Mouse (Mus musculus) adrenal gland, postnatal 10 days (tissue): ENCODE measurements around the gene Pop5. TPM values are rescaled to one million over a fixed set of nuclear protein-coding genes. Genes with fewer than 3 reads are reported as not detected.

ENCODE experiments used
- DNase-seq: peaks from one replicate; pipeline ENCODE4 v3.0.0; 2021; ENCODE audit warnings: mixed read lengths
- long read RNA-seq, 2 experiments: library from polyadenylated mRNA; stranded (forward); transcript quantifications; one replicate each; pipeline ENCODE4 v2.0.0; 2021
- total RNA-seq, 2 experiments: library from RNA; stranded (reverse); gene quantifications; 2 replicates each; pipeline ENCODE4 v1.2.3; 2021

The Pop5 gene
- 10 to 100 TPM; 86.6 to 97.6 TPM for total RNA-seq
- long read RNA-seq, experiment 1, partial matches to known transcripts = 91 of 97 reads
- long read RNA-seq, experiment 1, other reads (novel, unspliced or antisense) = 3 of 97 reads
- long read RNA-seq, experiment 2, partial matches to known transcripts = 60 of 63 reads
- long read RNA-seq, experiment 2, other reads (novel, unspliced or antisense) = 3 of 63 reads

- peak; percentile 95 for DNase-seq
Observed at GRCm38 (mm10) chr5:115235786-115236263, at the start of gene Pop5. TSS of gene Pop5 (plus strand) at chr5:115235836.

GRCm38 (mm10) chr5:115186371-115187073 lies 49.1 kb upstream of the Pop5 start:
- DNase-seq = no peak

- DNase-seq = peak; percentile 97
Observed at GRCm38 (mm10) chr5:115187188-115188131, 48.2 kb upstream of the Pop5 start.

- peak; percentile 56 for DNase-seq
Observed at GRCm38 (mm10) chr5:115188824-115189223, 46.8 kb upstream of the Pop5 start.

- DNase-seq = no peak
Observed at GRCm38 (mm10) chr5:115190081-115190480, 45.6 kb upstream of the Pop5 start.

- peak; percentile 36 for DNase-seq
Observed at GRCm38 (mm10) chr5:115191880-115192827, 43.5 kb upstream of the Pop5 start.

GRCm38 (mm10) chr5:115192828-115193195 lies 42.8 kb upstream of the Pop5 start:
- no peak for DNase-seq

- DNase-seq = peak; percentile 88
Observed at GRCm38 (mm10) chr5:115193226-115193625, 42.4 kb upstream of the Pop5 start.

GRCm38 (mm10) chr5:115193669-115194625 lies 41.7 kb upstream of the Pop5 start, which contains the start of gene Cabp1:
TSS of gene Cabp1 (minus strand) at chr5:115194381.
- peak; percentile 65 for DNase-seq

- DNase-seq = no peak
Observed at GRCm38 (mm10) chr5:115194626-115195221, 40.9 kb upstream of the Pop5 start.

- no peak for DNase-seq
Observed at GRCm38 (mm10) chr5:115203735-115204561, 31.7 kb upstream of the Pop5 start.

- DNase-seq = no peak
Observed at GRCm38 (mm10) chr5:115204562-115205311, 30.9 kb upstream of the Pop5 start.

GRCm38 (mm10) chr5:115207244-115207643 lies 28.4 kb upstream of the Pop5 start:
- DNase-seq = no peak

GRCm38 (mm10) chr5:115207892-115208291 lies 27.7 kb upstream of the Pop5 start:
- DNase-seq = no peak

GRCm38 (mm10) chr5:115208601-115209000 lies 27.0 kb upstream of the Pop5 start:
- no peak for DNase-seq

GRCm38 (mm10) chr5:115210380-115210779 lies 25.3 kb upstream of the Pop5 start:
- peak; percentile 58 for DNase-seq

- peak; percentile 50 for DNase-seq
Observed at GRCm38 (mm10) chr5:115212451-115212850, 23.2 kb upstream of the Pop5 start.

- no peak for DNase-seq
Observed at GRCm38 (mm10) chr5:115212861-115213260, 22.8 kb upstream of the Pop5 start.
